Mouse (Mus musculus) left cerebral cortex, adult 11 months (tissue): ENCODE data around the gene Perm1.
A peak's percentile ranks its signal among the peaks of the same experiment; 100 is the strongest.

ENCODE experiments used
- DNase-seq: peaks from one replicate; pipeline ENCODE4 v3.0.0; 2022; ENCODE audit warnings: low spot score

Perm1 gene

GRCm38 (mm10) chr4:156215649-156216048, at the start of gene Perm1:
Gene Perm1 (plus strand): TSS chr4:156215868.
- no peak for DNase-seq

- DNase-seq, result no peak
Measured at GRCm38 (mm10) chr4:156166477-156166876, 49.2 kb upstream of the Perm1 start.

DNA sequence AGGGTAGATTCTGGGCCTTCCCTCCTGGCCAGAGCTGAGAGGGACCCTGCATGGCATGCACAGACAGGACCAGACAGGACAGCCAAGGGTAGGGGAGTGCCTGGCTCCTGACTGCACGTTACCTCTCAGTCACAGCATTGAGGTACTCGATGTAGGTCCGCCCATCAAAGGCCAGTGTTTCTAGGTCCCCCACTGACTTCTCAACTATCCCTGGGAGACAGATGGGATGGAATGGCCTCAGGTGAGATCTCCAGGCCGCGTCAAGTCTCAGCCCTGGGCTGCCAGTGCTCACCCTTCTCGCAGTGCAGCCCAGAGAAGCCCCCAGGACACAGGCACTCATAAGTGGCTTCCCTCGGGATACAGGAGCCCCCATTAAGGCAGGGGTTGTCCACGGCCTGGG, 47.1 kb upstream of the Perm1 start:
- no peak for DNase-seq

GRCm38 (mm10) chr4:156169129-156169528, 46.5 kb upstream of the Perm1 start:
- no peak for DNase-seq

DNA sequence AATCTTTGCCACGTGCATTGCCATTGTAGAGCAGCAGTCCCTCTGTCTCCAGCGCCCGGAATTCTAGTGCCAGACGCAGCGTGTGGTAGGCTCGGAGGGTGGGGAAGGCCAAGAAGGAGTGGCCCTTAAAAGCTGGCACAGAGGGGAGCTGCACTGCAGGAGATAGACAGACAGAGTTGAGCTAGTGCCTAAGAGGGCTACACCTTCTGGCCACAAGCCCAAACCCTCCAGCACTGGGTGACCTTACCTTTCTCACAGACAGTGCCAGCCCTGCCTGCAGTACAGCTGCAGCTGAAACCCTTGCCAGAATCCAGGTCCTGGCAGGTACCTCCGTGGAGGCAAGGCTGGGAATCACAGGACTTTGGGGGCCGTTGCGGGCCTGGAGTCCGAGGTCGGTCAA, 43.8 kb upstream of the Perm1 start:
- DNase-seq, result no peak

DNA sequence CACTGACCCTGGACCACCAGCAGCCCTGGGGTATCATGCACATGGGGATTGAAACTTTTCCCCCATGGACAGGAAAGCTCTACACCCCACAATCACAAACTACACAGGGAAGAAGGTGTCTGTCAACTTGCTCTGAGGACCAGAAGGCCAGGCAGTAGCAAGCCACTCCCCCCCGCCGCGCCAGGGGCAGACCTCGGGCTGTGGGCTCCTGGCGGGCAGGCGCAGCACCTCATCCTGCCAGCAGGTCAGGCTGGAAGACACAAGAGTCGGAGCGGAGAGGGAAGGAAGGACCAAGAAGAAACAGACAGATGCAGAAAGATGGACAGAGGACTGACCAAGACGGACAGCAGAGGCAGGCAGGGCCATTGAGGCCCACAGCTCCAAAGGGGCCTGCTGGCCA, 38.0 kb upstream of the Perm1 start:
- no peak for DNase-seq

GRCm38 (mm10) chr4:156183747-156184146, 31.9 kb upstream of the Perm1 start:
- no peak for DNase-seq

DNA sequence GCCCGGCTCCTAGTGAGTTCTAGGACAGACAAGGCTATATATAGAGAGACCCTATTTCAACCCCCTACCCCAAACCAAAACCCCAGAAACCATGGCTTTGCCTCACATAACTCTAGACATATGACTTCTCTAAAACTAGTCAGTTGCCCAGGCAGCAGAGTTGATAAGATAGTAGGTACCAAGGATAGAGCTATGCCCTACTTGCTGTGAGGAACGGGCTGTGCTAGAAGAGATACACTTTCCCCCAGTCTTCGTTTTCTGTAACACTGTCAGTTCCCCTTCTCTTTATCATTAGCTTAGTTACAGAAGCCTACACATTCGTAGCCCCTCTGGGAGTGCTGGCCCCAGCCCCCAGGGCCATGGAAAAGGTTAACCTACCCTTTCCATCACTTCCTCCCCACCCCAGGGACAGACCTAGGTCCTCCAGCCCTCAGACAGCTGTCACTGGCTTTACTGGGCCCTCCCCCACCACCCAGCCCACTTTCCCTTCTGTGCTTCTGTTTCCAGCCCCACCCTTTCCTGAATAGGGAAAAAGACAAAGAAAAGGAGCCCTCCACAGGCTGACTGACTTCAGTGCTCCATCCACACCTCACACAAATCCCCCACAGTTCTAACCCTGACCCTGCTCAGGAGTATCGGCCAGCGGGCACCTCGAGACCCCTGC, 31.2 kb upstream of the Perm1 start:
- DNase-seq, result no peak

GRCm38 (mm10) chr4:156185456-156185949, 30.2 kb upstream of the Perm1 start:
- no peak for DNase-seq

DNA sequence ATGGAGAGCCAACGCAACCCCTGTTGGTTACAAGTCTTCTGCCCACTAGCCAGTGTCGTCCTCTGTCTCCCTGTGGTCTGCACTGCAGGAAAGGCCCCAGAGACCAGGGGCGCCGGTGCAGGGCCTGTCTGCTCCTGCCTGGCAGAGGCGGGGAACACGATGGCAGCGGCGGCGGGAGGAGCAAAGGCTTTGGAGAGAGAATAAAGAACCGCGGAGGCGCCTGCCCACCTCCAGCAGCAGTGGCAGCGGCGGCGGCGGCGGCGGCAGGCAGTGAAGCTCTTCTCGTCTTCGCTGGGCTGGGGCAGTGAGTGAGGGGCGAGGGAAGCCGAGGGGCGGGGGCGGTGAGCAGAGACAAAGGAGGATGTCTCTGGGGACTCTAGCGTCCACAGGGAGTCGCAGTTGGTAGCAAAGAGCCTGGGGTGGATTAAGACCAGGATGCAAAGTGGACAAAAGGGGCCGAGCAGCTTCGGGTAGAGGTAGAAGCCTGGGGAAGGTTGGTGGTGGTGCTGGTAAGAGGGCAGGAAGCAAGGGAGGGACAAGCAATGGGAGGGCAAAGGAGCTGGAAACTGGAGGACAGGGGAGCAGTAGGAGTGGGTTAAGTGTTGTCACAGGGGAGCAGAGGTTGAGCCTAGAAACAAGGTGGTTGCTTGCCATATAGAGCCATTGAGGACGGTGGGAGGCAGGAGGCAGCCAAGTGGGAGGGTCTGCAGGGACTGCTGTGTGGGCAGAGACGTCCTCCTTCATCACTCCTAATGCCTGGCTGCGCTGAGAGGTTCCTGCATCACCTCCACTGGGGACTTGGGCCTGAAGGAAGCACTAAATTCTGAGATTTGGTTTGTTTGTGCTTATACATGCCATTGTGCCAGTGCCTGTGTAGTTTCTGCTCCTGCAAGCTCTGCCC, 29.5 kb upstream of the Perm1 start:
- no peak for DNase-seq

DNA sequence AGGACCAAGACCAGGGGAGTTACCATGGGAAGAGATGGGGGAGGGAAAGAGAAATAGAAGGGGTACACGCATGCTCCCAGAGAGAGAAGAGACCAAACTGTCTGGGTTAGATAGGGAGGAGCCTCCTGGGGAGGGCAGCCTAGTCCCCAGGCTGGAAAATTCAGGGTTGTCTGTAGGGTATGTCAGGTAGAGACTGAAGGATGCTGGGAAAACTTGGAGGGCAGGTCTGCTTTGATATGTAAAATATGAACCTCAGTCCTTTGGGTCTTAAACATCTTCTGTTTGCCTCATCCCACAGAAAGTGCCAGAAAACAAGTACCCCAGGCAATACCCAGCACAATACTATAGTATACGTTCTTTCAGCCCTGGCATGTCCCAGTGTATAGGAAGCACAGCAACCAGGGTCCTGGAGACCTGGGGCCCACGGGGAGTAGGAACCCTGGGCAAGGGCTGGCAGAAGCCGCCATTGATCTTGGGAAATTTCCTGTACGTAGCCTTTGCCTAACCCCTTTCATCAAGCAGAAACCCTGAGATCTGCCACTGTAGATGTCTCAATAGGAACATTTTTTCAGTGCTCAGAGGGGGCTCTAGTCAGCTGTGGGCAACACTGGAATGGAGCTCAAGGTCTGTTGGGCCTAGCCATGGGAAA, 27.4 kb upstream of the Perm1 start:
- no peak for DNase-seq

DNA sequence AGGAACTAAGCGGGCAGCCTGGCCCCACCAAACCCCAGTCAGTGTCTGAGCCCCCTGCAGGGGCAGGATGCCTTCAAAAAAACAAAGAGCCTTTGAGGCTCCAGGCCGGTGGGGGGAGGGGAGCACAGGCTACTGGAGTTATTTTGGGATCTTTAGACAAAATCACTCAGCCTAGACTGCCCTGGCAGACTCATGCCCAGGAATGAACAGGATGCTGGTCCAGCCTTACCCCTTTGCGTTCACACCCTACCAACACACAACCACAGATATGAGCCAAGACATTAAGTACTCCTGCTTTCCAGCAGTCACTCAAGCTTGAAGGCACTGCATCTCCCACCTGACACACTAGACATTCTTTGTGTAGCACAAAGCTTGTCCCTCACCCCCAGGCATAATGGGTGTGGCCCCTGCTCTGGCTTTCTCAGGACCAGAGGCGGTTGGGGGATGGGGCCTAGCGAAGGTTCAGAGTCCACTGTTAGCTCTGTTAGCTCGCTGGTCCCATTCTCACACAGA, 26.8 kb upstream of the Perm1 start:
- DNase-seq, result no peak

DNA sequence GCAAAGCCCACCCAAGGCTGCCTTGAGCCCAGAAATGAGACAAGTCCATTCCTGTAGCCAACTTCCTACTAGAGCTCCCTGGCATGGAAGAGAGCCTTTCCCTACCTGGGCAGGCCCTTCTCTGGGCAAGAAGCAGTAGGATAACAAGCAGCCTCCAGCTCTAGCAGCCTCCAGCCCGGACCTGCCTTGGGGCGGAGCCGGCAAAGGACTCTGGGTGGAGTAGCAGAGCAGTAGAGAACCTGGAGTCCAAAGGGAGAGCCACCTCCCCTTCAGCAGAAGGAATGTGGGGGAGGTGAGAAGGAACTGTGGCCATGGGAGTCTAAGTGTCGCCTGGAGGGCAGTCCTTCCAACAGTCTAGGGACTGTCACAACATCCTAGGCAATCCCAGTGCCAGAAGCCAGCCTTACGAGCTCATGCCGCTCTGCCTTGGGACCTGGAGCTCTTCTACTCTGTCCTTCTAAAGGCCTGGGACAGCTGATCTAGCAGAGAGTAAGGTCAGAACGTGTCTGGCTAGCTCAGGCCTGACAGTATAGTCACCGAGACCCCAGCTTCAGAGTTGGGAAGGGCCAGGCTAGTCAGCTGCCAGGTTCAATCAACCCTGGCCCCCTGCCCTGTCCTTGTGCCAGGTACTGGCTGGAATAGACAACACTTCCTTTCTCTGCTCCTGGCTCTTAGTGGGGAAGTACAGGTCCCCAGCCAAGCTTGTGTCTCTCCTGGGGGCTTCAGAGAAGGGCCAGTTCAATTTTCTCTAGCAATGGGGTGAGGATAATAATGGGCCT, 23.1 kb upstream of the Perm1 start:
- no peak for DNase-seq

DNA sequence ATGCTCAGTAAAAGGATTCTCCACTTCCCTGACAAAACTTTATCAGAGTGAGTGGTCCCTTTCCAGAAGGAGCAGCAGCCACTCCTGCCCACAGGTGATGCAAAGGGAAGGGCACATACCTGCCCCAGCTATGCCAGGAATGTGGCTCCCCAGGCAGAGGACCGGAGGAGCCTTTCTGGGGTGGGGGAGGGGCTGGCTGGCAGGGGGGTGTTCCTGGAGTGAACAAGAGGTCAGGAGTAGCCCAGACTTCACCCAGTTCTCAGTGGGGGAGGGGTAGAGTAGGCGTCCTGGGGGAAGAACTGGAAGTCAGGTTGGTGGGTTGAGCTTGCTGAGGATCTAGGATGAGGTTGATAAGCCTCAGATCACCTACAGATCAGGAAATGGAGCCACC, 22.5 kb upstream of the Perm1 start:
- no peak for DNase-seq

- no peak for DNase-seq
Measured at GRCm38 (mm10) chr4:156193906-156194305, 21.8 kb upstream of the Perm1 start.

DNA sequence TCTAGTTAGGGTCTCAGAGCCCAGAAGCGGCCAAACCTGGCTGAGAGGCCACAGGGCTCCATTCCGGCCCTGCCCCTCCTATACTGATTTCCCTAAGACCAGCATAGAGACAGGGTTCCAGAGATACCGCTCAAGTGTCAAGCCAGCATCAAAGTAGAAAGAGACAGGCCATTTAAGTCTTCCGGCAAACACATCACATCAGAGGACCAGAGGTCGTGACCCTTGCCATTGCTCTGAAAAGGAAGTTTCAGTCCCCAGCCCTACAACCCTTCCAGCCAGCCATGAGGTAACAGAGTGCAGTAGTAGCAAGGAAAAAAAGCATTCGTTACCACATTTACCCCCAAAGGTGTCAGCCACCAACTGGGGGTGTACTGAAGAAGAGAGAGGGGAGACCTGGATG, 21.3 kb upstream of the Perm1 start:
- DNase-seq, result no peak

- DNase-seq, result no peak
Measured at GRCm38 (mm10) chr4:156195927-156196870, 19.5 kb upstream of the Perm1 start.

DNA sequence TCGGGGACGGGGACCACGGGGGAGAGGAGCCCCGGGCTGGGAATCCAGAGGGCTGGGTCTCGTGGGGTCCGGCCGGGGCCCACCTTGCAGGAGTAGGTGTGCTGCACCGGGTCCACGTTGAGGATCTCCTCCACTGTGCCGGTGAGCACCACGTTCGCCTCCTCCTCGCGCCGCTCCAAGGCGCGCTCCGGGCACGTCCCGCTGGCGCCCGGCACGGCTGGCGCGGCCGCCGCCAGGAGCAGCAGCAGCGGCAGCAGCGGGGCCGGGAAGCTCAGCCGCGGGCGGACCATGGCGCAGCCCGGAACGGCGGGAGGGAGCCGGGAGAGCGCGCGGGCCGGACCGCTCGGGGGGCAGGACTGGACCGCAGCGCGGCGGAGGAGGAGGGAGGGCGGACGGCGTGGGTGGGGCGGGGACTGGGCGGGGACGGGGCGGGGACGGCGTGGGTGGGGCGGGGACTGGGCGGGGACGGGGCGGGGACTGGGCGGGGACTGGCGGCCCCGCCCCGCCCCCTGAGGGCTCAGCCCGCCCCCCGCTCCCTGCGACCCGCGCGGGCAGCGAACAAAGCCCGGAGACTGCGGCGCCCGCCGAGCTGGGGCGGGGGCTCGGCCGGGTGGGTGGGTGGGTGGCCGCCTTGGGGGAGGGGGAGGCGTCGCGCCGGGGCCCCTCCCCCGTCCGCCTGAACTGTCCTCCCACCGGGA, 18.4 kb upstream of the Perm1 start, which contains the start of gene Agrn:
Gene Agrn, minus strand, starts transcription at position 358 of the 698 bp plus-strand sequence.
- no peak for DNase-seq

- DNase-seq, result peak; percentile 70
Measured at GRCm38 (mm10) chr4:156197829-156198205, 17.9 kb upstream of the Perm1 start.
